Mouse (Mus musculus) hindbrain, embryonic 16.5 days (tissue): ENCODE data around the gene Mxi1. TPM values are rescaled to one million over a fixed set of nuclear protein-coding genes. Genes with fewer than 3 reads are reported as not detected.

ENCODE experiments used
- ATAC-seq: fragments of 200-750 bp; cut with Nextera tagmentation; 2 replicates; pipeline ENCODE4 v1.8.0; 2017; ENCODE audit warnings: moderate TSS enrichment, moderate library complexity
- H3K27ac ChIP-seq: fragments of 300-500 bp; sonication (generic); 2 replicates; pipeline ENCODE4 v1.5.1; 2014; ENCODE audit warnings: low read depth, mild to moderate bottlenecking, control low read depth, low read length, moderate library complexity
- H3K27me3 ChIP-seq: fragments of 300-500 bp; sonication (generic); replicated peaks from 2 replicates; pipeline ENCODE4 v1.6.1; 2014; ENCODE audit warnings: low read length; ENCODE audit not compliant: control insufficient read depth, insufficient read depth
- H3K36me3 ChIP-seq: fragments of 300-500 bp; sonication (generic); 2 replicates; pipeline ENCODE4 v1.6.1; 2014; ENCODE audit warnings: mild to moderate bottlenecking, low read length, moderate library complexity, mixed read lengths; ENCODE audit not compliant: control insufficient read depth, insufficient read depth
- H3K4me1 ChIP-seq: fragments of 300-500 bp; sonication (generic); 2 replicates; pipeline ENCODE4 v1.6.1; 2014; ENCODE audit warnings: low read depth, low read length; ENCODE audit not compliant: control insufficient read depth, insufficient read depth
- H3K4me2 ChIP-seq: fragments of 300-500 bp; sonication (generic); 2 replicates; pipeline ENCODE4 v1.6.1; 2014; ENCODE audit warnings: mild to moderate bottlenecking, low read length, control low read depth, moderate library complexity
- H3K4me3 ChIP-seq: fragments of 300-500 bp; sonication (generic); 2 replicates; pipeline ENCODE4 v1.5.1; 2014; ENCODE audit warnings: mild to moderate bottlenecking, low read length, control low read depth, moderate library complexity
- H3K9ac ChIP-seq: fragments of 300-500 bp; sonication (generic); 2 replicates; pipeline ENCODE4 v1.6.1; 2014; ENCODE audit warnings: low read depth, mild to moderate bottlenecking, control low read depth, low read length, moderate library complexity
- H3K9me3 ChIP-seq: fragments of 300-500 bp; sonication (generic); 2 replicates; pipeline ENCODE4 v1.6.1; 2014; ENCODE audit warnings: mild to moderate bottlenecking, low read length, moderate library complexity; ENCODE audit not compliant: control insufficient read depth
- WGBS: fragments of 180-500 bp; shearing (Covaris S2); extraction: QIAGEN DNeasy Blood & Tissue Kit; methylation state at CpG from one replicate; pipeline ENCODE4 v1.1.7; 2014; 5-methylcytosine and 5-hydroxymethylcytosine counted together
- polyA plus RNA-seq: library from polyadenylated mRNA; unstranded; fragments of >200 nt; fragmentation: Nextera tagmentation; extraction: Ambion mirVana; gene quantifications from 2 replicates; pipeline ENCODE4 v1.2.1, GENCODE M21; 2015

The Mxi1 gene
- polyA plus RNA-seq, 1 experiment from 2014 or later: 18.9 TPM

DNA sequence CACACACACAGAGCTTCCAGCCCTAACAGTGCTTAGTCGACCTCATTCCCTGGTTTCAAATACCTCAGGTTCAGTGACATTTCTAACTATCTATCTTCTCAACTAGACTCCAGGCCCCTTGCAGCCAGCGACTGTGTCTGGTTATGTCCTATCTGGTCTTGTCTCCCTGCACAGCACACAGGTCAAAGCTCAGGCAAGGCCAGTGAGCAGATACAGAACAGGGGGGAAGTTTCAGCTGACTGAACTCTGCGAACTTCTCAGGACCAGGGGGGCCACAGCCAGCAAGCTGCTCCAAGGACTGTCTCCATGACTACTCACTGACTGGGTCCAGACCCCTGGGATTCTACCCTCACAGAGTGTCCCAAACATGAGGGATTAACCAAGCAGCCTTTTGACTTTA is 35.1 kb upstream of the Mxi1 start:
- ATAC-seq: no peak
- Histone ChIP-seq H3K4me2 (no peak overlapping the region), H3K9me3 (no peaks in the 10 kb centered on the region), H3K27me3 (no peaks in the 10 kb centered on the region), H3K9ac (no peak overlapping the region), H3K27ac (no peak overlapping the region), H3K4me1 (no peaks in the 10 kb centered on the region), H3K36me3 (no peaks in the 10 kb centered on the region), H3K4me3 (no peak overlapping the region)
- 50% methylated on average over 3 of the region's 3 CpGs for WGBS

DNA sequence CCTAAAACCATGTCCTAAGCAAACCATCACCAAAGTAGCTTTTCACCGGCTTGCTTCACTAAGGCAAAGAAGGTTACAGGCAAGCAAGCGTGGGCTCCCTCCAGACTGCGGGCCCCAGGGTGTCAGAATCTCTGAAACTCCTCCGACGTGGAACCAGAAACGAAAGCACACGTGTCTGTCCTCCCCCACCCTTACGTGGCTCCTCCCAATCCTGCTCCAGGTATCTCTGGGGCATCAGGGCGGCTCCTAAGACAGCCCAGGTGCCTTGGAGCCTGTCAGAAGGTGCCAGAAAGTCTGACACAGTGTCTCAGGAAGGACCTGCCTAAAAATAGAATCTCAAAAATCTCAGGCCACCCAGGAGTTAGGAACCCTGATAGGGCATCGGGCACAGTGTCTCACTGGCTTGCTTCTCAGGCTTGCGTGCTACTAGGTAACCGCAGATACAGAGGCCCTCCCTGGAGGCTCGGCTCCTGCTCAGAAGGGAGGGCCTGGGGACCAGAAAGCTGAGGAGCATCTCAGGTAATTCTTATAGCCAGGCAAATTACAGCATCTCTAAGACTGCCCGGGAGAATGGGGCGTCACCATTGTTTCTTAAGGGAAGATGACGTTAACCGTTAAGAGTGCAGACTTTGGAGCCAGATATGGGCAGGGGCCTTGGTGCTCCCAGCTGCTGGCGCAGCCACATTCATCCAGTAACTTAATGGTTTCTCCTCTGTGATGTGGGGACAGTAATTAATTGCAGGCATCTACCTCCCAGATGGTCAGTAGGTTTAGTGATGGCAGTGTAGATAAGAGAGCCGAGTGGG is 33.2 kb upstream of the Mxi1 start:
- Histone ChIP-seq H3K4me3 (no peak overlapping the region), H3K27ac (no peak overlapping the region), H3K4me1 (no peaks in the 10 kb centered on the region), H3K27me3 (no peaks in the 10 kb centered on the region), H3K36me3 (no peaks in the 10 kb centered on the region), H3K9me3 (no peaks in the 10 kb centered on the region), H3K9ac (no peak overlapping the region), H3K4me2 (no peak overlapping the region)
- no peak for ATAC-seq
- 73% methylated on average over 19 of the region's 19 CpGs for WGBS

DNA sequence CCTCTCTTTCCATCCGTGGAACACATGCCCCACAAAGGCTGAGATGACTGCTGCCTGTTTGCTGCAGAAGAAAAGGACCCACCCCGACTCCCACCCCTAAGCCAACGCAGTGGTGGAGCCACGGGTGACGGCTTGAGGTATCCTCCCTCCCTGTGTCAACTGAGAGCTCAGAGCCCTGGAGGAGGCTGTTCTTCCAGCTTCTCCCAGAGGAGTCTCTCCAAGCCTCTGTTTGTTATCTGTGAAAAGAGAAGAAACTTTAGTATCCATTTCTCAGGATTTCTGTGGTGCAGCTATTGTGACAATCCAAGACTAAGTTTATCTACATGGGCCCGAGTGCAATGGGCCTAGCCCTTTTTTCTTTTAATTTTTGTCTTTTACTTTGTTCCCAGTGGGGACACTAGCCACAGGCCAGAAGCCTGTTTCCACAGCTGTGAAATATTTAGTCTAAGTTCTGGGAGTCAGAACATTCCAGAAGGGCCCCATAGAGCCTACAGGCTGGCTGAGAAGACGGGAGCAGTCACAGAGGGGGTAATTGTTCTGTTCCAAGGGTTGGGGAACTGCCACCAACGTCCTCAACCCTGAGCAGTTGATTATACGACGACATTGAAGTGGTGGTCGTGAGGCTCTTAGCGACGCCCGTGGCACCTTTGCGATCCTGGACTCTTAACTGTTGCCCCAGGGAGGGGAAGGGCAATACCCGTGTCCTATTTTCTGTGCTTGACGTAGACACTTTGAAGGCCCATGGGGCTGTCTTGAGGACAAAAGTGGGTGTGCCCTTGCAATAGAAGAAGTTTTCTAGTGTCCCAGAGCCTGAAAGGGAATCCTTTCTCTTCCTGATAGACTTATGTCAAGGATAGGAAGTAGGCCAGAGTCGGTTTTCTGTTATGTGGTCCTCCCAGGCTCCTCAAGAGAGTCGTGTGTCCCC is 31.6 kb upstream of the Mxi1 start:
- WGBS: 71% methylated on average over 19 of the region's 19 CpGs
- no peak overlapping the region for H3K4me3 ChIP-seq
- H3K9me3 ChIP-seq: no peaks in the 10 kb centered on the region
- H3K27me3 ChIP-seq: no peaks in the 10 kb centered on the region
- no peak for ATAC-seq
- no peaks in the 10 kb centered on the region for H3K4me1 ChIP-seq
- no peak overlapping the region for H3K27ac ChIP-seq
- H3K4me2 ChIP-seq: no peak overlapping the region
- H3K36me3 ChIP-seq: no peaks in the 10 kb centered on the region
- no peak overlapping the region for H3K9ac ChIP-seq

DNA sequence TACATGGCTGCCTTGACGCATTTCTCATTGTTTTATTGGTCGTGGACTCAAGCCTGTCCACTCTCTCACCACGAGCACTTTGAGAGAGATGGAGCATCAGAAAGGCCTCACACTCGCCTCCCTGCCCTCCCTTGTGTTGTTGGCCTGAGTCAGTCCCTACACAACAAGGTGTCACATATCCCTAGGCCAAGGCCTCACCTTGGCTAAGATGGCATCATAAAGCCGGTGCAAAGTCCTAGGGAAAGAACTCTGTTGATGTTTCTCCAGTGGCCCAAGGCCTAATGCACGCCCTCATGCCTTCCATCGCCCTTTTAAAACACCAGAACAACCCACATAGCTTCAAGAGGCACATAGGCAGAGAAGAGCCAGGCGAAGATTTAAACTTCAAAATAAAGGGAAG is 30.1 kb upstream of the Mxi1 start:
- Histone ChIP-seq H3K4me2 (no peak overlapping the region), H3K27me3 (no peaks in the 10 kb centered on the region), H3K9ac (no peak overlapping the region), H3K27ac (no peak overlapping the region), H3K36me3 (no peaks in the 10 kb centered on the region), H3K4me3 (no peak overlapping the region), H3K4me1 (peaks cover 12% of the 10 kb centered on the region), H3K9me3 (no peaks in the 10 kb centered on the region)
- WGBS: 91% methylated on average over 8 of the region's 8 CpGs
- no peak for ATAC-seq

DNA sequence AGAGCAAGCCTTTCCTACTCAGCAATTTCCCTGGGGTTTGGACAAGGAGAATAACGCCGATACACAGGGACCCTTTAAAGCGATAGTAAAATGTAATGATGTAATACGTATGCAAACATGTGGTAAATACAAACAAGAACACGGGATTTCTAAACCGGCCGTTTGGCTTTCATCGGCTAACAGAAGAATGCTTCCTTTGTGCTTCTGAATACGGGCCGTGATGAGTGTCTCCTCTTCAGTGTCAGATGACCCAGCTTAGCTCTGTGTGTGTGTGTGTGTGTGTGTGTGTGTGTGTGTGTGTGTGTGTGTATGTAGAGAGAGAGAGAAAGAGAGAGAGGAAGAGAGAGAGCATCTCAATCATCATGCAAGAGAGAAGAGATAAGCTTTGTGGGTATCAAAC is 27.7 kb upstream of the Mxi1 start:
- peaks cover 12% of the 10 kb centered on the region for H3K4me1 ChIP-seq
- ATAC-seq: no peak
- whole genome bisulfite sequencing: 48% methylated on average over 10 of the region's 10 CpGs
- no peaks in the 10 kb centered on the region for H3K27me3 ChIP-seq
- H3K4me2 ChIP-seq: peak overlapping the region; percentile 14; the same call in 1 of the 2 replicates
- no peak overlapping the region for H3K27ac ChIP-seq
- H3K9ac ChIP-seq: no peak overlapping the region
- H3K36me3 ChIP-seq: no peaks in the 10 kb centered on the region
- no peaks in the 10 kb centered on the region for H3K9me3 ChIP-seq
- H3K4me3 ChIP-seq: no peak overlapping the region

DNA sequence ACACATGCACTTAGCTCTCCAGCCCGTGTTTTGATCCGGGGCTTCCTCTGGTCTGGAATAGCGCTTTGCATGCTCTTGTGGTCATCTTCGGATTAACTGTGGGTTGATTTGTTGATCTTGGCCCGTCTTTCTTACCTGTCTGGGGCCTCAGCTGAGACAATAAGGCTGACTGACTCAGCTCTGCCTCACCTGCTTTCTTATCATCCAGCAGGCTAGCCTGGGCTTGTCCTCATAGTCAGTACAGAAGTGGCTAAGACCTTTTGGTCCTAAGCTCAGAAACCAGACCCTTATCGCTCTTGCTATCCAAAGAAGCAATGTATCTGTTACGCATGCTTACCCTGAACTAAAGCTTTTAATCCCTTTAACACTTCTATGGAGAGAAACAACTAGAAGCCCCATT is 26.6 kb upstream of the Mxi1 start:
- no peak for ATAC-seq
- Histone ChIP-seq H3K4me3 (no peak overlapping the region), H3K9ac (no peak overlapping the region), H3K4me1 (peaks cover 12% of the 10 kb centered on the region), H3K27ac (no peak overlapping the region), H3K36me3 (no peaks in the 10 kb centered on the region), H3K4me2 (no peak overlapping the region), H3K9me3 (no peaks in the 10 kb centered on the region), H3K27me3 (no peaks in the 10 kb centered on the region)
- WGBS: 93% methylated on average over 7 of the region's 7 CpGs

DNA sequence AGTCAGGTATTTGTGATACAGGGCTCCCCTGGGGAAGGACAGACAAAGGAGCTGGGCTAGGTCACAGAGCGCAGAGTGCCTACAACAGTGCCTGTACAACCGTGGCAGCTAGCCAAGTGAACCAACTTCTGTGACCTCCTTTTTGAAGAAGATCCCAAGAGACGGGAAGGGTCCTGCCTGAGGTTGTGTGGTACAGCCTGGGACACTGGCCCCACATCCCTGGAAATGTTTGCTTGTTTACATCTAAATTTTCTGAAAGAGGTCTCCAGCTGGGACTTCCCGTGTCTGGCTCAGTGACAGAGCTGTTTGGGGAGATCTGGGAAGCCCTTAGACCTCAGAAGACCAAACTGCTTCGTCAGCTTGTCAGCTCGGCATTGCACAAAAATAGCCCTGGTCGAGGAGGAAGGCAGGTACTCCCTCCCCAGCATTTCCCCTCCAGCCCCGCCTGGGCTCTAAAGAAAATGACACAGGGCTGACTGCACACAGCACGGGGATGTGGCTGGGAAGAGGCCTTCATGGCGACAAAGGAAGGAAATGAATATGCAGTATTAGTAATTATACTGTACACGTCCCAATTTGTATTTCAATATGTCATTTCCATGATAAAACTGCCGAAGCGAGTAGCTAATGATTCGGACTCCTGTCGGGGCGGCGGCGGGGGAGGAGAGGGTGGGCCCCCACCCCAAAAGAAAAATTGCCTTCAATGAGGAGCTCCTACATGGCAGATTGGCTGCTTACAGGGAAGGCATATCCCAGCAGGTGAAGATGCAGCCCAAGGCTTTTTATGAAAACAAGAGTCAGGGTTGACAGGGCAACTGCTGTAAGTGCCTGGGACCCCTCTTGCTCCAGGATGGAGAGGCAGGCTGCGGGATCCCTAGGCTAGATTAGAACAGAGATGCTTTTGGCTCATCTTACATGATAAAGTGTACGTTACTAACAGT is 25.8 kb upstream of the Mxi1 start:
- peak overlapping the region; percentile 18 for H3K27ac ChIP-seq

DNA sequence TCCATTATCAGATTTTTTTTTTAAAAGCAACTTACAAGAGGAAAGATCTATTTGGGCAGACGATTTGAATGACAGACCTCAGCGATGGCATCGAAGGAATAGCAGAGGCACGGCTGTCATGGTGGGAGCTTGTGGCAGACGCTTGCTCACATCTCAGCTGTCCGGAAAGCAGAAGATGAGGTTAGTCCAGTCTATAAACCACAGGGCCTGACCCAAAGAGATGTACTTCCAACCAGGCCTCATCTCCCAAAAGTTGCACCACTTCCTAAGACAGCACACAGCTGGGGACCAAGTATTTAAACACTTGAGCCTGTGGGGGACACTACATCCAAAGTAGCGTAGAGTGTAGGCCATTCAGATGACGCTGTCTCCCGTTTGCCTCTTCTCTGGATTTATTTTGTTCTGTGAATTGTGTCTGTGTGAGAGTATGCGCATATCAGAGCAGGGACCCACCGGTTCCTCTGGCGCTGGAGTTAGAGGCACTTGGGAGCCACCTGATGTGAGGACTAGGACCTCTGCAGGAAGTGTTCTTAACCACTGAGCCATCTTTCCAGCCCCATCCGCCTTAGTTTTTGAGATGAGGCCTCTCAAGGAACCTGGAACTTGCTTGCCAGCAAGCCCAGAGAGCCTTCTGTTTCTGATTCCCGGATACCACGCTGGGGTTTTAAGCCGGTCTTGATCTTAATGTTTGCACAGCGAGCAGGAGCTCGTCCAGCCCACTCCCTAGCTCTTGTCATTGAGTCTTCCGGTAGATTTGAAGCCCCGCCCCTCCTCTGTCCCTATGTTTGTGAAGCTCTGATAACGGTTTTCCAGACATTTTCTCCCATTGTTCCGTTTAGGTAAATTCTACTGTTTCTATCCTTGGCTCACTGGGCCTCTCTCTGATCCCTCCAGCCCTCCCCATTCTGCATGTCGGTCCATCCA is 13.7 kb upstream of the Mxi1 start:
- no peak for ATAC-seq
- WGBS: 74% methylated on average over 23 of the region's 23 CpGs
- H3K27ac ChIP-seq: no peak overlapping the region
- no peaks in the 10 kb centered on the region for H3K36me3 ChIP-seq
- H3K9ac ChIP-seq: no peak overlapping the region
- no peaks in the 10 kb centered on the region for H3K27me3 ChIP-seq
- no peak overlapping the region for H3K4me2 ChIP-seq
- H3K9me3 ChIP-seq: no peaks in the 10 kb centered on the region
- H3K4me1 ChIP-seq: no peaks in the 10 kb centered on the region
- no peak overlapping the region for H3K4me3 ChIP-seq

More for the DNA sequence above, 25.8 kb upstream of the Mxi1 start:
- peaks cover 12% of the 10 kb centered on the region for H3K4me1 ChIP-seq
- ATAC-seq: peak; percentile 72
- 15% methylated on average over 20 of the region's 20 CpGs for WGBS
- peak overlapping the region; percentile 46 for H3K9ac ChIP-seq
- peak overlapping the region; percentile 29 for H3K4me2 ChIP-seq
- H3K36me3 ChIP-seq: no peaks in the 10 kb centered on the region
- no peak overlapping the region for H3K4me3 ChIP-seq
- no peaks in the 10 kb centered on the region for H3K27me3 ChIP-seq
- H3K9me3 ChIP-seq: no peaks in the 10 kb centered on the region
